Mouse (Mus musculus) layer of hippocampus, adult 8-10 months (tissue): ENCODE measurements around the gene Zfp335. TPM values are rescaled to one million over a fixed set of nuclear protein-coding genes. Genes with fewer than 3 reads are reported as not detected.
"Not testable (repeated sequence)": the region's sequence is repeated elsewhere in the genome, so short reads cannot be mapped to it uniquely, and the experiment has no call there.

Experiments
- DNase-seq, 2 experiments: peaks; one replicate each; pipeline ENCODE4 v3.0.0; 2022; ENCODE audit warnings: low spot score in 2 of 2
- total RNA-seq, 4 experiments: library from RNA; stranded (reverse); gene quantifications; 2 replicates each; pipeline ENCODE4 v1.2.4; 2022

Gene Zfp335
- total RNA-seq, 4 experiments from 2014 or later: 24.8 to 33.0 (median 29.0) TPM

DNA sequence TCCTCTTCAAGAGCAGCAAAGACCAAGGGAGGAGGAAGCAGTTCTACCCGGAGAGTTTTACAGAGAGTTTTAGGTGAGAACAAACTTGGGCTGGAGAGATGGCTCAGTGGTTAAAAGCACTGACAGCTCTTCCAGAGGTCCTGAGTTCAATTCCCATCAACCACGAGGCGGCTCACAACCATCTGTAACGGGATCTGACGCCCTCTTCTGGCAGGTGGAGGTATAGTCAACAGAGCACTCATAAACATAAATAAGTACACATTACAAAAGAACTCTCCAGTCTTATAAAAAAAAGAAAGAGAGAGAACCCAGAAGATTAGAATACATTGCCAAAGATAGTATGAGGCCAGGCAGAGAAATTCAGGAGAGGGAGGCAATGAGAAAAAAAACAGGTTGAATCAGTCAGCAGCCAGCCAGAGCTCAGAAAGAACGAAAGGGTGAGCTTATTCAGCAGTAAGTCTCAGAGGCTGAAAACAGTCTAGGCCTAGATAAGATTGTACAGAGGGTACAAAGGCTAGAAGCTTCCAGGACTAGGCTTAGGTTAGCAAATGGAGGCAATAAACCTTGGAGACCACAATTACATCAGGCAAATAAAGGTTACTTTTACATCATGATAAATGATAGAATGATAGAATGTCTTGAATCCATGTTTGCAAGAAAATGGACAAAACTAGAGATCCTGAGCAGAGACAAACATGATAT lies 39.8 kb downstream of the Zfp335 start:
- no peak for DNase-seq

DNA sequence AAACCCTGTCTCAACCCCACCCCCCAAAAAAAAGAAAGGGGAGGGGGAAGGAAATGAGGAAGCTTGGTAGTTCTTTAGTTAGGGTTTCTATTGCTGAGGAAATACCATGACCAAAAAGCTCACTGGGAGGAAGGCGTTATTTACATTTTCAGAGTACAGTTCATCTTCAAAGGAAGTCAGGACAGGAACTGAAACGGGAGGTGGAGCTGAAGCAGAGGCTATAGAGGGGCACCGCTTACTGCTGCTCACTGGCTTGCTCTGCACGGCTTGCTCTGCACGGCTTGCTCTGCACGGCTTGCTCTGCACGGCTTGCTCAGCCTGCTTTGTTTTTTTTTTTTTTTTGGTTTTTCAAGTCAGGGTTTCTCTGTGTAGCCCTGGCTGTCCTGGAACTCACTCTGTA lies 43.1 kb downstream of the Zfp335 start:
- no peak for DNase-seq

DNA sequence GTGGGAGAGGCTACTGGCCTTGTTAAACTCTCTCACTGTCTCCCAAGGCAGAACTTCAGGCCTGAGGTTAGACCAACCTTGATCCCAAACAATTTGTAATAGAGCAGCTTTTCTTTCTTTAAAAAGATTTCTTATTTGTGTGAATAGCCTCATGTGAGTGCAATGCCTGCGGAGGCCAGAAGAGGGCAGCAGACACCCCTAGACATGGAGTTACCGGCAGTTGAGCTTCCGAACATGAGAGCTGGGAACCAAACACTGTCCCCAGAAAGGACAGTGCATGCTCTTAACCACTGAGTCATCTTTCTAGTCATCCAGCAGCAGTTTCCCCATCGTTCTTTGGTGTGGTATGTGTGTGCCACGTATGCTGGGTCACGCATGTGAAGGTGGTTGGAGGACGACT lies 44.0 kb downstream of the Zfp335 start:
- no peak for DNase-seq

DNA sequence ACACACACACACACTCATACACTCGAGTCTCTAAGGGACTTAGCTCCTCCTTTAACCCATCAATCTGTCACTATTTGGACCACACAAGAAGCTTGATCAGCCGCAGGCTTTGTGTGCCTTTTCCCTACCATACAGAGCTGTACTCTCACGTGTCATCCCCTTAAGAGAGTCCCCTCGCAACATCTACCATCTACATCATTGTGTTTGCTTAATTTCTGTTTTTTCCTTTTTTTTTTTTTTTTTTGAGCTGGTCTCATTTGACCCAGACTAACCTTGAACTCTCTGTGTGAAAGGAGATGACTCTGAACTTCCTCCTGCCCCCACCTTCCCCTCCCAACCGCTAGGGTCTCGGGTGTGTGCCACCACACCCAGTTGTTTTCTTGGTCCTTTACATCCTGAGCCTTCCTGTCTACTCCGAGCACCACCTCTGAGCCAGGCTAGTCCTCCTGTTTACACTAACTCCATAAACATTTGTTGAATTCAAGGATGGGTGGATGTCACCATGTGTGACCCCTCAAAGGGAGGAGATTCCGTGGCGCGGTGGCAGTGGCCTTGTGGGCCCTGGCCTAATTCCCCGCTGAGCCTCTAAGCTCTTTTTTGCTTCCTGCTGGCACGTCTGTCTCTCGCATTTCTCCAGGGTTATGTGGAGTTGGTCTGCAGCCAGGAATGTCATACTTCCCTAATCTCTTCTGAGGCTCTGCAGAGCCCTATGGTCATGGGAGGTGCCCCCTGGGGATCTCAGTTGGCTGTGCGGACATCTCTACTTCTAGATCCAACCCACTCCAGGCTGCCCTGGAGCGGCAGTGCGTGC lies 44.6 kb downstream of the Zfp335 start:
- DNase-seq: no peak

DNA sequence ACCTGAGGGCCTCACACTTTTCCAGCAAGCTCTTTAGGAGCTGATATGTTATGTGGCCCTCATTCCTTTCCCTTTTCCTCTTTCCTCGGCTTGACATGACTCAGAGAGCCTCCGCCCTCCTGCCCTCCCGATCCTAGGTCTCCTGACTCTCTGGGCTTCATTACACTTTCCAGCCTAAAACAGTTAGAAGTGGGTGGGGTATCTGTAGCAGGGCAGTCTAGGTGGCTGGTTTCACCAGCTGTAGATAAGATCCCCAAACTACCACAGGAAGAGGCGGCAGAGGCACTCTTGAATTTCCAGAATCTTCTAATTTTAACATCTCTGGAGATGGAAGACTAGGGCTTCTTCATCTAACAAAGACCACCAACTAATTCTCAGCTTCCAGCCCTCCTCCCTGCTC lies 47.0 kb downstream of the Zfp335 start:
- no peak for DNase-seq

DNA sequence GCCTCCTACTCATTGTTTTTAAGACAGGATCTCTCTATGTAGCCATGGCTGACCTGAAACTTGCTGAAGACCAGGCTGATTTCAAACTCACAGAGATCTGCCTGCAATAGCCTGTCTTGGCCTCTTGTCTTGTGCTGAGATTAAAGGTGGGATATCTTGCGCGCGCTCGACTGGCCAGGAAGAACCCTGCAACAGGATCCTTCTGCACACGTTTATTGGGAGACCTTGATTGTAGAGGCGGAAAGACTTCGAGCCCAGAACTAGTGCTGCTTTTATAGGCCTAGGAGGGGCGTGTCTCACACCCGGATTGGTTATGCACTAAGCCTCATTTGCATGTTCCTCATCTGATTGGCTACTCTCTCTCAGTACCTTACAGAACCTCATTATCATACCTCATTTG lies 48.1 kb downstream of the Zfp335 start:
- not testable (repeated sequence) for DNase-seq

DNA sequence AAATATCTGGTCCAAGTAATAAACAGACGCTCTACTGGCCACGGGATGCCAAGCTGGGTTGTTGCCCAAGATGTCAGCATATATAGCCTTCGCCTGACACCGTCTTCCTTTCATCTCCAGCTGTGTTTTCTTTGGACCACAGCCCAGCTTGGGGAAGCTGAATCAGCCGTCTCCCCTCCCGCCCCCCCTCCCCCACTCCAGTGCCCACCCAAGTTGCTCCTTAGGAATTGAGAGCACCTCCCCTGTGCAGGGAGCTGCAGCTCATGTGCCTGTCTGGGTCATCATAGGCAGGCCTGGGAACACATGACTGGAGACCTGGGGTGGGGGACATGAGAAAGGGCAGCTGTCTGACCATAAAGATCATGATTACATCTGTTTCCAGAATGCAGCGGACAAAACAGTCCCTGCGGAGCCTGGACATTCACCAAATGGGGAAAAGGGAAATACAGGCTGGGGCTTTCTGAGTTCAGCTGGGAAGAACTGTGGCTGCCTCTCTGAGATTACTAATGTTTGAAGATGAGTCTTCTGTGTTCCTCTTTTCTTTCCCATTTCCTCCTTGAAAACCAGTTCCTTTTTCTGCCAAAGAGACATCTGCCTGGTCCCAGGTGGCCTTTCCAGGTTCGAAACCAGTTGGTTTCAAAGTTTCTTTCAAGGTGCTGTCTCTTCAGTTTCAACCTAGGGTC lies 49.2 kb downstream of the Zfp335 start:
- DNase-seq: no peak

DNA sequence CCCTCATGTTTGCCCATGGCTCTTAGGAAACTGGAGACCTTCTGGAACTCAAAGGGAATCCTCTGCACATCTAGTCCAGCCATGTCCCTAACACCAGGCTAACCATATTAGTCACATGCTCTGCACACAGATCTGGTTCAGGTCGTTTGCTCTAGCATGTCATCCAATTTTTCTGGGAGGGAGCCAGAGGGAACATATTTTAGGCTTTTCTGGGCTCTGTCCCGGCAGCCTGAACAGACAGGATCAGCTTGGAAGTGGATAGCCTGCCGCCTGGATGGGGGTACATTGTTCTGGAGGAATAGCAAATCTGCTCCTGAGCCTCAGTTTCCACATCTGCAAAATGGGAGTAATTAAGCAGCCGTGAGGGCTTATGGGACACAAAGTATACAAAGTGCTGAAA lies 50.5 kb downstream of the Zfp335 start:
- DNase-seq: no peak

DNA sequence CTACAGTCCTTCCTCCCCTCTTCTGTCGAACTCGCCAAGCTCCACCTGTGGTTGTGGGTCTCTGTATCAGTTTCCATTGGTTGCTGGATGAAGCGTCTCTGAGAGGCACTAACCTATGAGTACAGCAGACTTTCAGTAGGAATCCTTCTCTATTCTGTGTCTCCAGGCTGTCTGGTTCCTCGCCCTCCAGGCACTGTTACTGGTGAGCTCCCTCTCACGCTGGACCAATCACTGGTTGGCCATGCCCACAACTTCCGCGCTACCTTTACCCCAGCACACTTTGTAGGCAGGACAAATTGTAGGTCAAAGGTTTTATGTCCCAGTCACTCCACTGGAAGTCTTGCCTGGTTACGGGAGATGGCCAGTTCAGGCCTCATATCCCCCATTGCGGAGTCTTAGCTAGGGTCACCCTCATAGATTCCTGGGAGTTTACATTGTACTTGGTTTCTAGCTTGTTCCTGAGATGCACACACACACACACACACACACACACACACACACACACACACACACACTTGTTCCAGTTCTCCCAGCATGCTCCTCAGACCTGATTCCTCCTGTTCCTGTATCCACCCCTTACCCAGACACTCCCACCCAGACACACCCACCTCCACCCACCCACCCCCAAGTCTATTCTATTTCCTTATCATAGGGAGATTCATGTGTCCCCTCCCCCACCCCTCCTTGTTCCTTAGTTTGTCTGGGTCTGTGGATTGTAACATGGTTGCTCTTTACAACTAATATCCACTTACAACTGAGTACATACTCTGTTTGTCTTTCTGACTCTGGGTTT lies 51.7 kb downstream of the Zfp335 start:
- no peak for DNase-seq

DNA sequence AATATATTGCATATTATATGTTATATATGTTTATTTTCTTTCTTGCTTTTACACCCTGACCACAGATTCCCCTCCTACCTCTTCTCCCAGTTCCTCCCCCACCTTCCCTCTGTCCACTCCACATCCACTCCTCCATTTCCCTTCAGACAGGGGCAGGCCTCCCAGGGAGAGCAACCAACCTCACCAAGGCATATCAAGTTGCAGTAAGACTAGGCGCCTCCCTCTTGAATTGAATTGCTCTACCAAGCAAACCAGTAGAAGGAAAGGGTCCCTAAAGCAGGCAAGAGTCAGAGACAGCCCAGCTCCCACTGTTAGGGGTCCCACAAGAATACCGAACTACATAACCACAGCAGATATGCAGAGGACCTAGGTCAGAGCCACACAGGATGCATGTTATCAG lies 52.4 kb downstream of the Zfp335 start:
- DNase-seq: no peak

DNA sequence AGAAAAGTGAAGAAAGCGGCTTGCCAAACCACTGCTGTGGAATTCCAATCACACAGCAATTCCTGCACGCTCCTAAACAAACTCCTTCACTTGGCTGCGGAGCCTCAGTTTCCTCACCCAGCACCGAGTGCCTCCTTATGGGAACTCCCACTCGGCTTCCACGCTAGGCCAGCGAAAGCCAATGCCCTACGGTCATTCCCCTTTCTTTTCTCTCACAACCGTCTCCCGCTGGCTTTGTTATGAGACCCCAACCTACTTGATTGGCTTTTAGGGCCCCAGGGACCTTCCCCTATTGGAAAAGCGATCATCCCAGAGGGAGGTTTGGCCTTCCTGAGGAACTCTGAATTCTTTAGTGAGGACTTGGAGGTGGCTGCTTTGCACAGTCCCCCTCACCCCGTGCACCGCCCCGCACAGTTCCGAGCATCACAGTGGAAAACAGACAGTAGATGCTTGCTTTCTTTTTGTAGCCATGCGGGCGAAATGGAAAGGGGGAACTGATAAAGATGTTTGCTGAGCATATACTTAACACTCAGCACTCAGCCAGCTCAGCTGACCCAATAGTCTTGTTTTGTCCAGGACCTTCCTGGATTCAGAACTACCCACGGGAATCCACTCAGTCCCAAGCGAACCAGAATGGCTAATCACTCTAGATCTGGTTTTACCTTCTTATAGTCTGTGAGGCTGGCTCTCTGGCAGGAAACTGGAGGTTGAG lies 53.6 kb downstream of the Zfp335 start:
- no peak for DNase-seq

DNA sequence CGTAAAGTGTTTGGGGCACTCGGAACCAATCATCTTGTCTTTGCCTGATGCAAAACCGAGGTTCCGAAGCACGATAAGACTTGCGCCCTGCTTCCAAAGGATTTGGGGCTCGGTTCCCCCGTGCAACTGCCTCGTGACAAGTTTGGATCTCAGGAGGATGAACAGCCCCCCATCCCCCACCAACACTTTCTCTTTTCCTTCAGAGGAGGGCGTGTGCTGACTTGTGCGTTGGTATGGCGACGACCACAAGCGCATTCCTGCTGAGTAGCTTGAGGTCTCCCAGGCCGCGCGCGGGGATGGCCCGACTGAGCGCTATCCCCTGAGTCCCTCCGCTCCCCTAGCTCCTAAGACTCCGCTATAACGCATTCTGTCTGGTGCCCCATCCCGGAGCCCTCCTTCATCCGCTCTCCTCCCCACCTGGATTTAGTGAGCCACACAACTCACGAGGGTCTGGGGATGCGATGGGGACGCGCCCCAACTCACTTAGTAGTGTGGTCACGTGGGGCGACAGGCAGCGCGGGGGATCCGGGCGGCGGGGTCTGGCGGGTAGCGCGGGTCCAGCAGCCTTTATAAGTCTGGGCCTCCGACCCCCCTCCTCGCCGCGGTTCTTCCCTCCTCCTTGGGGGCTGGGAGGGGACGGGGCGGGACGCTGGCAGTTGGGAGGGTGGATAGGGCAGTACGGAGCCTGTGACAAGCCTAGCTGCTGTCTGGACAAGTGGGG lies 54.3 kb downstream of the Zfp335 start, which contains the start of gene Pltp:
Gene Pltp, minus strand, starts transcription at position 611 of the 721 bp plus-strand sequence.
- no peak for DNase-seq

DNA sequence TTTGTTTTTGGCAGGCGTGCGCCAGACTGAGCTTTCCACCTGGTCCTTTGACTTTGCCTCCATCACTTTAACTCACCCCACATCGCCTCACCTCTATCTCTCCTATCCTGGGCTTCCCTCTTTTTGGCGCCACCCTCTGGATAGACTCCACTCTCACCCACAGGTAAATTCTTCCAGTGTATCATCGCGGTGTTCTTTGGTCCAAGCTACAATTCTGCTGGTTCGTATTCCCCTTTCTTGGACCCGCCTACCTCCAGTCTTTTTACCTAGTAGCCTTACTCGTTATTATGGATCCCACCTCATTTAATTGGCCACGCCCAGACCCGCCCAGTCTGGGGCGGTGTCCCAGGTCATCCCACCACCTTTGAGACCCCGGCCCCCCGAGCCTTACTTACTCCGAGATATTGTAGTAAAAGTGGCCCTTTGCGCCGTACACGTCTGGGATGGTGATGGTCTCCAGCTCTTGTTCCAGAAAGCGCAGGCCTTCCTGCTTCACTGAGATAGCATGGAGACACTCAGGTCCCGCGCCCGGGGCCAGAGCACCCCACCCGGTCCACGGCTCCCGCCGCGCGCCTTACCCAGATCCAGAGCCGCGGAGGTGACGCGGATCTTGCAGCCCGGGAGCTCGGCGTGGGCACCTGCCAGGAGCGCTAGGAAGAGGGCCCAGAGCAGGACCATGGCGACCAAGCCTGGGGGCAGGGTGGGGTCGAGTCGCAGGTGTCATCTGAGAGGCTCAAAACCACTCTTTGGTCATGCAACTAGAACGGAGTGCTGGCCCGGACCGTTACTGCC lies 55.1 kb downstream of the Zfp335 start:
- no peak for DNase-seq

DNA sequence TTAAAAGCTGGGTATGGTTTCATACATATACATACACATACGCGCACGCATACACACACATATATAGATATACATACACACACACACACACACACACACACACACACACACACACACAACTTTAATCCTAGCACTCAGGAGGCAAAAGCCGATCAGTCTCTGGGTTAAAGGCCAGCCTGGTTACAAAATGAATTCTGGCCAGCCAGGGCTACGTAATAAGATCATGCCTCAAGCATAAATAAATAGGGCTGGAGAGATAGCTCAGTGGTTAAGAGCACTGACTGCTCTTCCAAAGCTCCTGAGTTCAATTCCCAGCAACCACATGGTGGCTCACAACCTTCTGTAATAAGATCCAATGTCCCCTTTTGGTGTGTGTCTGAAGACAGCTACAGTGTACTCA lies 56.0 kb downstream of the Zfp335 start:
- not testable (repeated sequence) for DNase-seq

DNA sequence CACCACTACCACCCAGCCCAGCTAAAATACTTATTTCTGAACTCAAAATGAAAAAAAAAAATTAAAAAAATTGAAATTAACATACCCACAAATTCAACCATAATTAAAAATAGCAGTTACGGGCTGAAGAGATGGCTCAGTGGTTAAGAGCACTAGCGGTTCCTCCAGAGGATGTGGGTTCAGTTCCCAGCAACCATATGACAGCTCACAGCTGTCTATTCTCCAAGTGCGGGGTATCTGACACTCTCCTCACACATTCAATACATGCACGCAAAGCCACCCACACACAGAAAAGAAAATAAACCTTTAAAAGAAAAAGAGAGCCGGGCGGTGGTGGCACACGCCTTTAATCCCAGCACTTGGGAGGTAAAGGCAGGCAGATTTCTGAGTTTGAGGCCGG lies 61.5 kb downstream of the Zfp335 start:
- DNase-seq: no peak

DNA sequence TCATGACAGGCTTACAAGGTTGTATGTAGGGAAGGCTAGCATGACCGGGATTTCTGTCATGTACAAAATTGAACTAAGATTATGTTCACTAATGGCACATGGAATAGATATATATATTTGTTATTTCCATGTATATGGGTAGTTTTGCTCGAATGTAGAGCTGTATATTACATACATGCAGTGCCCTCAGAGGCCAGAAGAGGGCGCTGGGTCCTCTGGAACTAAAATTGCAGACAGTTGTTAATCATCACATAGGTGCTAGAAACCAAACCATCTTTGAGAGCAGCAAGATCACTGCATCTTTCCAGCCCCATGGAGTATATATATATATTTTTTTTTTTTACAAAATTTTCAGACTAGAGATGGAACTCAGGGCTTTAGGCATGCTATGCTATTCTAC lies 65.8 kb downstream of the Zfp335 start:
- no peak for DNase-seq
